Mouse (Mus musculus): ENCODE data around the gene Bpifa1. TPM values are rescaled to one million over a fixed set of nuclear protein-coding genes. Genes with fewer than 3 reads are reported as not detected.

The Bpifa1 gene
- polyA plus RNA-seq, 1 experiment: not detected

- H3K27ac ChIP-seq (ENCODE audit: insufficient read depth, low read length): no peak overlapping the region
These were observed 42.6 kb downstream of the Bpifa1 start for GRCm38 (mm10) chr2:154185319-154185718.

GRCm38 (mm10) chr2:154185748-154186147, 43.1 kb downstream of the Bpifa1 start:
- TF ChIP-seq CTCF (IDR thresholded peaks at IDR 0.05; ENCODE audit: low read depth, low read length): no peak
- Histone ChIP-seq H3K27me3 (ENCODE audit: control insufficient read depth, insufficient read depth, low read length, poor library complexity, severe bottlenecking) (no peaks in the 10 kb centered on the region), H3K9me3 (replicated peaks; ENCODE audit: control insufficient read depth, insufficient read depth, low read length, poor library complexity, severe bottlenecking) (no peaks in the 10 kb centered on the region), H3K4me1 (ENCODE audit: control insufficient read depth, insufficient read depth, low read length) (no peaks in the 10 kb centered on the region), H3K36me3 (ENCODE audit: control insufficient read depth, insufficient read depth, low read length, poor library complexity, severe bottlenecking) (no peaks in the 10 kb centered on the region), H3K9ac (ENCODE audit: low read depth, poor library complexity, severe bottlenecking) (no peak overlapping the region), H3K27ac (ENCODE audit: insufficient read depth, low read length) (no peak overlapping the region), H3K4me3 (ENCODE audit: low read depth, low read length) (no peak overlapping the region)

More at GRCm38 (mm10) chr2:154185319-154185718, 42.6 kb downstream of the Bpifa1 start:
- H3K27me3 ChIP-seq (ENCODE audit: control insufficient read depth, insufficient read depth, low read length, poor library complexity, severe bottlenecking): no peaks in the 10 kb centered on the region
- TF ChIP-seq CTCF (IDR thresholded peaks at IDR 0.05; ENCODE audit: low read depth, low read length) (no peak), POLR2A (IDR thresholded peaks at IDR 0.05; ENCODE audit: insufficient read depth, low read length) (no peak), EP300 (IDR thresholded peaks at IDR 0.05; ENCODE audit: insufficient read depth, low read depth, low read length) (no peak)
- H3K4me1 ChIP-seq (ENCODE audit: control insufficient read depth, insufficient read depth, low read length): no peaks in the 10 kb centered on the region
- H3K4me3 ChIP-seq (ENCODE audit: low read depth, low read length): no peak overlapping the region
- no peaks in the 10 kb centered on the region for H3K36me3 ChIP-seq (ENCODE audit: control insufficient read depth, insufficient read depth, low read length, poor library complexity, severe bottlenecking)
- H3K9me3 ChIP-seq (replicated peaks; ENCODE audit: control insufficient read depth, insufficient read depth, low read length, poor library complexity, severe bottlenecking): no peaks in the 10 kb centered on the region
- no peak overlapping the region for H3K9ac ChIP-seq (ENCODE audit: low read depth, poor library complexity, severe bottlenecking)

- H3K4me3 ChIP-seq (ENCODE audit: low read depth, low read length): no peak overlapping the region
- no peaks in the 10 kb centered on the region for H3K4me1 ChIP-seq (ENCODE audit: control insufficient read depth, insufficient read depth, low read length)
- H3K36me3 ChIP-seq (ENCODE audit: control insufficient read depth, insufficient read depth, low read length, poor library complexity, severe bottlenecking): no peaks in the 10 kb centered on the region
- no peaks in the 10 kb centered on the region for H3K9me3 ChIP-seq (replicated peaks; ENCODE audit: control insufficient read depth, insufficient read depth, low read length, poor library complexity, severe bottlenecking)
- TF ChIP-seq POLR2A (IDR thresholded peaks at IDR 0.05; ENCODE audit: insufficient read depth, low read length): no peak
- no peak for TF ChIP-seq EP300 (IDR thresholded peaks at IDR 0.05; ENCODE audit: insufficient read depth, low read depth, low read length)
- TF ChIP-seq CTCF (IDR thresholded peaks at IDR 0.05; ENCODE audit: low read depth, low read length): no peak
- no peak overlapping the region for H3K9ac ChIP-seq (ENCODE audit: low read depth, poor library complexity, severe bottlenecking)
- H3K27ac ChIP-seq (ENCODE audit: insufficient read depth, low read length): no peak overlapping the region
- H3K27me3 ChIP-seq (ENCODE audit: control insufficient read depth, insufficient read depth, low read length, poor library complexity, severe bottlenecking): no peaks in the 10 kb centered on the region
These were observed 44.8 kb downstream of the Bpifa1 start for GRCm38 (mm10) chr2:154187468-154187867.

DNA sequence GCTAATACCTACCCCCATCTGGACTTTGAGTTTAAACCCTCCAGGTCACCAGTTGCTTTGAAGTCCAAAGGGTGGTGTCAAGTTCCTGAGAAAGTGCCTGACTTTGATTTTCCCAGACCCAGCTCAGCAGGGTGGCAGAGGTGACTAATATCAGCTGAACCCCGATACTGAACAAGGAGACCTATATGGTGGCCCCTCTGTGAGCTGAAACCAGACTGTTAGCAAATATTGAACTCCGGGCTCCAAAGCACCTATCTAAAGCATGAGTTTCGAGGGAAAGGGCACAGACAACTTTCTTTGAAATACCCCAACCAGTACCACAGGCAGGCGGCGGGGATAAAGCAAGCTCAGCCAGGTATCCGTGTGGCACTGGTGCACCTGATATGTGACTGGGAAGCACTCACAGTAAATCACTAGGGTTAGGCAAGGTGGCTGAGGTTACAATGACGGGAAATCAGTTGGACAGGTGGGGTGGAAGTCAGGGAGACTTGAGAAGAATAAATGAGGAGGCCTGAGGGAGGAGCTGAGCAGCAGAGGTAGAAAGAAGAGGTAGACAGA, 47.3 kb downstream of the Bpifa1 start:
- Histone ChIP-seq H3K27me3 (ENCODE audit: control insufficient read depth, insufficient read depth, low read length, poor library complexity, severe bottlenecking) (no peaks in the 10 kb centered on the region), H3K9ac (ENCODE audit: low read depth, poor library complexity, severe bottlenecking) (no peak overlapping the region), H3K36me3 (ENCODE audit: control insufficient read depth, insufficient read depth, low read length, poor library complexity, severe bottlenecking) (no peaks in the 10 kb centered on the region), H3K4me1 (ENCODE audit: control insufficient read depth, insufficient read depth, low read length) (no peaks in the 10 kb centered on the region), H3K4me3 (ENCODE audit: low read depth, low read length) (no peak overlapping the region), H3K27ac (ENCODE audit: insufficient read depth, low read length) (no peak overlapping the region), H3K9me3 (replicated peaks; ENCODE audit: control insufficient read depth, insufficient read depth, low read length, poor library complexity, severe bottlenecking) (no peaks in the 10 kb centered on the region)
- TF ChIP-seq EP300 (IDR thresholded peaks at IDR 0.05; ENCODE audit: insufficient read depth, low read depth, low read length) (no peak), POLR2A (IDR thresholded peaks at IDR 0.05; ENCODE audit: insufficient read depth, low read length) (no peak), CTCF (IDR thresholded peaks at IDR 0.05; ENCODE audit: low read depth, low read length) (no peak)

DNA sequence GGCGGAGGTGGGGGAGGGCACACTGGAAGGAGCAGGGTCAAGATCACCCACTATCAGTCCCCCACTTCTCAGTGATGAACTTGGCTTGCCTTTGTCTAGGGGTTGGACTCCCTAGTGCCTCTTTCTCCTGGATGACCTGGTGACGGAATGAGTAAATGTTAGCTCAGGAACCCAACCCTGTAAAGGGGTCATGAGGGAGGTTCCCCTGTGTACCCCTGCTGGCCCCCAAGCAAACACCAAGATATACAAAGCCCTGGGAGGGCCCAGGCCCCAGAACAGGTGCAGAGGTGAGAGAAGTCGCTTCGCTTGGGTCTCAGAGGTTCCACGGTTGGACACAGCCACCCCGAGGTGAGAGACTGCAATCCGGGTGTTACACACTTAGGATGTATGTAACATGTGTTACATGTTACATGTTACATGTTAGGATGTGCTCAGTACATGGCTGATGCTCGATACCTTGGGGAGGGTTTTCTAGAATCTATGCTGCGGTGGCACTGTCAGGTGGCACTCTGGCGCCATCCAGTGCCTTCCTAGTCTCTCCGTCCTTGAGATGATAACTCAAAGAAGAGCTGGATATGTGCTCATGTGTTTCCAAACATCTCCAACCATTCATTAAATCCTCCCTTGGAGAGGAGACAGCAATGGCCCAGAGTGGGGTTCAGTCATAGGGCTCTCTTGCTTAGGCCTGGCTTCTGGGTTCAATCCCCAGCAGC, 48.0 kb downstream of the Bpifa1 start, which contains the start of gene Bpifb1:
Gene Bpifb1, plus strand, starts transcription at position 273 of the 713 bp plus-strand sequence.
- Histone ChIP-seq H3K9ac (ENCODE audit: low read depth, poor library complexity, severe bottlenecking) (no peak within 1 kb of the TSS), H3K27ac (ENCODE audit: insufficient read depth, low read length) (no peak within 1 kb of the TSS), H3K4me3 (ENCODE audit: low read depth, low read length) (no peak within 1 kb of the TSS), H3K27me3 (ENCODE audit: control insufficient read depth, insufficient read depth, low read length, poor library complexity, severe bottlenecking) (no peaks in the 10 kb centered on the region), H3K9me3 (replicated peaks; ENCODE audit: control insufficient read depth, insufficient read depth, low read length, poor library complexity, severe bottlenecking) (no peaks in the 10 kb centered on the region), H3K36me3 (ENCODE audit: control insufficient read depth, insufficient read depth, low read length, poor library complexity, severe bottlenecking) (no peaks in the 10 kb centered on the region), H3K4me1 (ENCODE audit: control insufficient read depth, insufficient read depth, low read length) (no peaks in the 10 kb centered on the region)
- TF ChIP-seq CTCF (IDR thresholded peaks at IDR 0.05; ENCODE audit: low read depth, low read length) (peak; percentile 37), POLR2A (IDR thresholded peaks at IDR 0.05; ENCODE audit: insufficient read depth, low read length) (no peak)

- no peak for TF ChIP-seq EP300 (IDR thresholded peaks at IDR 0.05; ENCODE audit: insufficient read depth, low read depth, low read length)
- no peak for TF ChIP-seq CTCF (IDR thresholded peaks at IDR 0.05; ENCODE audit: low read depth, low read length)
- H3K4me3 ChIP-seq (ENCODE audit: low read depth, low read length): no peak overlapping the region
- no peaks in the 10 kb centered on the region for H3K27me3 ChIP-seq (ENCODE audit: control insufficient read depth, insufficient read depth, low read length, poor library complexity, severe bottlenecking)
- H3K9me3 ChIP-seq (replicated peaks; ENCODE audit: control insufficient read depth, insufficient read depth, low read length, poor library complexity, severe bottlenecking): no peaks in the 10 kb centered on the region
- H3K9ac ChIP-seq (ENCODE audit: low read depth, poor library complexity, severe bottlenecking): no peak overlapping the region
- H3K27ac ChIP-seq (ENCODE audit: insufficient read depth, low read length): no peak overlapping the region
- no peaks in the 10 kb centered on the region for H3K4me1 ChIP-seq (ENCODE audit: control insufficient read depth, insufficient read depth, low read length)
- no peaks in the 10 kb centered on the region for H3K36me3 ChIP-seq (ENCODE audit: control insufficient read depth, insufficient read depth, low read length, poor library complexity, severe bottlenecking)
These were observed 49.5 kb downstream of the Bpifa1 start for GRCm38 (mm10) chr2:154192141-154192540.
